Mouse (Mus musculus) R1 (cell line): ENCODE data around the gene Snph.

Experiments used
- DNase-seq: peaks from one replicate; pipeline ENCODE4 v3.0.0-alpha.2; 2018; ENCODE audit warnings: low read depth, low spot score

Gene Snph

GRCm38 (mm10) chr2:151543063-151543895 is 89.1 kb downstream of the Snph start:
- DNase-seq: peak; percentile 62

GRCm38 (mm10) chr2:151542323-151543062 is 89.9 kb downstream of the Snph start, which contains the start of gene Fkbp1a:
TSS of gene Fkbp1a (plus strand) at chr2:151542483.
- DNase-seq: peak; percentile 95
